Mouse (Mus musculus): ENCODE results near the gene Aldh4a1.

GRCm38 (mm10) chr4:139587370-139587769 is 35.3 kb upstream of the Aldh4a1 start:
- TF ChIP-seq CTCF (IDR thresholded peaks at IDR 0.05; ENCODE audit: low read depth) (no peak), EP300 (IDR thresholded peaks at IDR 0.05; ENCODE audit: low read depth) (no peak)

Data from heart, postnatal 0 days (tissue).